Mouse (Mus musculus) hindbrain, postnatal 0 days (tissue): ENCODE data around the gene Stambp. TPM values are rescaled to one million over a fixed set of nuclear protein-coding genes. Genes with fewer than 3 reads are reported as not detected.

Source experiments
- ATAC-seq: fragments of 200-750 bp; cut with Nextera tagmentation; 2 replicates; pipeline ENCODE4 v1.8.0; 2017; ENCODE audit warnings: mild to moderate bottlenecking, moderate TSS enrichment, moderate library complexity
- DNase-seq: peaks from one replicate; pipeline ENCODE4 v3.0.0-alpha.2; 2015; ENCODE audit warnings: low spot score
- H3K27ac ChIP-seq: fragments of 300-500 bp; sonication (generic); 2 replicates; pipeline ENCODE4 v1.5.1; 2014; ENCODE audit warnings: mild to moderate bottlenecking
- H3K27me3 ChIP-seq: fragments of 300-500 bp; sonication (generic); 2 replicates; pipeline ENCODE4 v1.6.1; 2014; ENCODE audit warnings: low read length, mixed read lengths; ENCODE audit not compliant: insufficient read depth
- H3K36me3 ChIP-seq: fragments of 300-500 bp; sonication (generic); 2 replicates; pipeline ENCODE4 v1.6.1; 2014; ENCODE audit warnings: low read length, mixed read lengths; ENCODE audit not compliant: insufficient read depth
- H3K4me1 ChIP-seq: fragments of 300-500 bp; sonication (generic); 2 replicates; pipeline ENCODE4 v1.6.1; 2014; ENCODE audit warnings: antibody characterized with exemption, low read length, mixed read lengths; ENCODE audit not compliant: insufficient read depth
- H3K4me2 ChIP-seq: fragments of 300-500 bp; sonication (generic); 2 replicates; pipeline ENCODE4 v1.6.1; 2014; ENCODE audit warnings: low read depth, mild to moderate bottlenecking, low read length, moderate library complexity, mixed read lengths
- H3K4me3 ChIP-seq: fragments of 300-500 bp; sonication (generic); 2 replicates; pipeline ENCODE4 v1.5.1; 2014; ENCODE audit warnings: low read length
- H3K9ac ChIP-seq: fragments of 300-500 bp; sonication (generic); replicated peaks from 2 replicates; pipeline ENCODE4 v1.6.1; 2014; ENCODE audit warnings: mild to moderate bottlenecking, low read length, moderate library complexity, mixed read lengths
- H3K9me3 ChIP-seq: fragments of 300-500 bp; sonication (generic); 2 replicates; pipeline ENCODE4 v1.6.1; 2016; ENCODE audit warnings: low read length, mixed read lengths
- CTCF ChIP-seq: IDR thresholded peaks from 2 replicates; pipeline ENCODE4 v1.5.1; 2016; ENCODE audit warnings: antibody characterized with exemption, control low read depth, low read depth
- WGBS: fragments of 180-500 bp; shearing (Covaris S2); extraction: QIAGEN DNeasy Blood & Tissue Kit; methylation state at CpG from one replicate; pipeline ENCODE4 v1.1.7; 2014; 5-methylcytosine and 5-hydroxymethylcytosine counted together
- polyA plus RNA-seq: library from polyadenylated mRNA; unstranded; fragments of >200 nt; fragmentation: Nextera tagmentation; extraction: Ambion mirVana; gene quantifications from 2 replicates; pipeline ENCODE4 v1.2.1, GENCODE M21; 2015
- total RNA-seq: library from RNA; depleted of rRNA; stranded (reverse); fragments of >200 nt; gene quantifications from 2 replicates; pipeline ENCODE4 v1.2.3, GENCODE M21; 2014

Gene Stambp
- total and polyA plus RNA-seq, 2 experiments from 2014 or later = 9.5 to 58.2 TPM

DNA sequence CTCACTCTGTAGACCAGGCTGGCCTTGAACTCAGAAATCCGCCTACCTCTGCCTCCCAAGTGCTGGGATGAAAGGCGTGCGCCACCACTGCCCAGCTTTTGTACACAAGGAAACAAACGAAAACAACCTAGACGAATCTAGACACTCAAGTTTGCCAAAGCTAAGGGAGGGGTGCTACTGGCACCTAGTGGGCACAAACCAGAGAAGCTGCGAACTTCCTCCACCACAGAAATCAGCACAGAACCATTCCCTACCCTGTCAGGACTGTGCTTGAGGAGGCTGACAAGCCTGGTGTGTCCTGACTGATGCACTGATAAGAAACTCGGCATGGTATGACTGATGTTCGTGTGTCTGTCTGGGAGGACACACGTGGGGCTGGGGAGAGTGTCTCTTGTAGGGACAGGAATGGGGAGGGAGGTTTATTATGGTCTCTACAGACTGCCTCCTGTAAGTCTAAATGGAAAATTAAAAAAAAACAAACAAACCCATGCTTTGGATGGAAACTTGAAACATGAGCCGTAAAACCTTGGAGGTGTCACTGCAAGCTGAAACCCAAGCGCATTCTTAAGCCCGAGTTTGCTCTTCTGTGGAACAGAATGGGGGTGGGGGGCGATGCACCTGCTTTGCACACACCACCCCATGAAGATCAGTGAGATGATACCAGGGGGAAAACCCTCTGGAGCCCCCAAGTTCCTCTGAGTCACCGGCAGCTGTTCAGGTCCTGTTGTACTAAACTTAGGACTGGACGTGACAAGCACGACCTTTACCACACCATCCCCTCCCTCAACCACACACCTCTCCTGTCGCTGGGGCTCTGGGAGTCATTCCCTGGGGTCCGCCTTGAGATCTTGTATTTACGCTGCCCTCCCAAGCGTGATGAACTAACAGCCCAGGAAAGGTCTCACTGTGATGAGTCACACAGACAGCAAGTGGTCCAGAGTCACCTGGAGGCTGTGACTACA lies 3.3 kb downstream of the Stambp start:
- Histone ChIP-seq H3K9me3 (no peaks in the 10 kb centered on the region), H3K9ac (no peak overlapping the region), H3K27ac (no peak overlapping the region), H3K36me3 (peaks cover 21% of the 10 kb centered on the region), H3K4me3 (no peak overlapping the region), H3K4me2 (no peak overlapping the region), H3K4me1 (peaks cover 6% of the 10 kb centered on the region), H3K27me3 (no peaks in the 10 kb centered on the region)
- WGBS = 74% methylated on average over 20 of the region's 20 CpGs
- peak; percentile 42 for DNase-seq
- TF ChIP-seq CTCF = peak; percentile 55
- no peak for ATAC-seq

DNA sequence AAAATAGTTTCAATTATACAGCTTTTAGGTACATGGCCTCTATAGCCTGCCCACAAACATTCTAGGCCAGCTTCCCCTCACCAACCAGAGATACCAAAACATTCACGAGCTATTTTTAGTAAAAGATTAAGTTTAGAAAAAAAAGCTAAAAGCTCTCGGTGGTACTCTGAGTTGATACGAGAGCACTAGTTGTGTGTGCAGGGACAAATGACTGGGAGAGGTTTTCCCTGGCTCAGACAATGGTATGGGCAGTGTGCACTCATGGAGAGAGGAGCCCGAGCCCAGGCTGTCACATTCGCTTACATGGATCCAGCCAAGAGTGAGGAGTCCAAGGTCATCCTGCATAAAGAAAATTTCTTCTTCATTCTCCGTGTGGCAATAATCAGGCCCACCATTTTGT lies 16.6 kb downstream of the Stambp start:
- no peak for ATAC-seq
- 89% methylated on average over 6 of the region's 6 CpGs for WGBS

DNA sequence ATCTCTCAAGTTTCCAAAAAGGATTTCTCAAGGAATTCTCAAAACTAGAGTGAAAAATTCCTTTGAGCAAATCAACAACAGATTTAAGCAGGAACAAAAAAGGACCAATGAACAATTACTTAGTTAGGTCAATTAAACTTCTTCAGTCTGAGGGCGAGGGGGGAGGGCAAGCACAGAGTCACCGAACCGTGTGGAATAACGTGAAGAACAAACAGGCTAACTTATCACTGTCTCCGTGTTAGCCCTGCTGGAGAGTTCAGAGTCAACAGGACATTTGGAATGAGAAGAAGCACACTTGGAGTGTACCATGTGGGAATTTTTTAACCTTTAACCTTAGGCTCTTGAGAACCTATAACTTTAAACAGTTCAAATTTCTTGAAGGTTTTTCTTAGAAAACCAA lies 24.2 kb downstream of the Stambp start:
- no peak for TF ChIP-seq CTCF
- Histone ChIP-seq H3K4me1 (no peaks in the 10 kb centered on the region), H3K9ac (no peak overlapping the region), H3K4me3 (no peak overlapping the region), H3K4me2 (no peak overlapping the region), H3K36me3 (peaks cover 19% of the 10 kb centered on the region; the same call in 1 of the 2 replicates), H3K27me3 (no peaks in the 10 kb centered on the region), H3K9me3 (no peaks in the 10 kb centered on the region), H3K27ac (no peak overlapping the region)
- ATAC-seq (no peak), DNase-seq (no peak)
- 41% methylated on average over 5 of the region's 5 CpGs for WGBS

More for the DNA sequence above, 16.6 kb downstream of the Stambp start:
- Histone ChIP-seq H3K4me2 (no peak overlapping the region), H3K4me3 (no peak overlapping the region), H3K36me3 (peaks cover 49% of the 10 kb centered on the region), H3K4me1 (no peaks in the 10 kb centered on the region), H3K9me3 (no peaks in the 10 kb centered on the region), H3K9ac (no peak overlapping the region), H3K27me3 (no peaks in the 10 kb centered on the region), H3K27ac (no peak overlapping the region)
- TF ChIP-seq CTCF = no peak
- DNase-seq = no peak

DNA sequence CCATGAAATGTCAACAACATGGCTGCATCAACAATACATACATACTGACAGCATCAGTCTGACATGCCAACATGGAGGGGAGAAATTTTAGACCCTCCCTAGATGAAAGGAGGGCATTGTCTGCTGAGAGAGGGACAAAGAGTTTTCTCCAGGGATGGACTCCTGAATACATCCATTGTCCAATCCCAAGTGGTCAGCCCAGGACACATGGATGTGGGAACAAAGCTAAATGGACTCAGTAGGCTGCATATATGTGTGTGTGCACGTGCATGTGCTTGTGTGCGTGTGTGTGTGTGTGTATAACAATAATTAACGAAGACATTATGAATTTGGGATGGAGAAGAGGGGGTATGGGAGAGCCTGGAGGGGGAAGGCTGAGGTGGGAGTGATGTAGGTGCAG lies 26.8 kb downstream of the Stambp start:
- Histone ChIP-seq H3K27me3 (no peaks in the 10 kb centered on the region), H3K9ac (no peak overlapping the region), H3K4me1 (no peaks in the 10 kb centered on the region; the same call in 1 of the 2 replicates), H3K9me3 (no peaks in the 10 kb centered on the region), H3K4me3 (no peak overlapping the region), H3K4me2 (no peak overlapping the region), H3K36me3 (peaks cover 14% of the 10 kb centered on the region; the same call in 1 of the 2 replicates), H3K27ac (no peak overlapping the region)
- no peak for TF ChIP-seq CTCF
- WGBS = 81% methylated on average over 3 of the region's 3 CpGs
- DNase-seq = no peak
- no peak for ATAC-seq

DNA sequence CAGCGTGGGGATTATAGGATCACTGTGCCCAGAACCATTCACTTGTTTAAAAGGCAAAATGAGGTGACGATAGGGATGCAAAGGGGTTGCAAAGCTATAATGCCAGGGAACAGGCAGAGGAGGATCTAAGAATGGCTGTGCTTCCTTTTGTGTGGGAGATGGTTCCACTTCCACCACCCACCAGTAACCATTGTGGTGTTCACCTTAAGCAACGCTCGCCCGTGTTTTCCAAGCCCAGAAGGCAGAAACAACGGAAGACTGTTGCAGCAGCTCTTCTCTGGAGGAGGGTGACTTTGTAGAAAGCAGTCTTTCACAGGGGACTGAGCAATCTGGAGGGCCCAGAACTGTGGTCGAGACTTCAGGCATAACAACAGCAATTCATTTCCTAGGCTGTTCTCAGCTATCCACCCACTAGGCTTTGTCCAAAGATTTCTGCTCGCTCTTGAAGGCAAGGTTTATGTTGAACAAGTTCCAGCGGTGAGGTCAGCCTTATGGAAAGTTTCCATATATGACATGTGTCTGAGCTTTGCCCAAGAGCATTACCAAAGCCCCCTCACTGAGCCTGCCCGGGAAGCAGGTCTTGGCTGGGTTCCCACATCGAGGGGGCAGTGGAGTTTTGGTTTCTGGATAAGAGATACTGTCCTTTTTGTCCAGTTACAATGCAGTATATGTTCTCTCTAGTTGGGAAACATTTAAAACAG lies 30.6 kb downstream of the Stambp start:
- Histone ChIP-seq H3K4me2 (no peak overlapping the region), H3K9me3 (no peaks in the 10 kb centered on the region), H3K36me3 (peaks cover 6% of the 10 kb centered on the region; the same call in 1 of the 2 replicates), H3K4me1 (no peaks in the 10 kb centered on the region; the same call in 1 of the 2 replicates), H3K27me3 (no peaks in the 10 kb centered on the region), H3K4me3 (no peak overlapping the region), H3K27ac (0 out of 2 replicates have a peak overlapping the region, but pooled peaks have one; percentile 29), H3K9ac (no peak overlapping the region)
- 53% methylated on average over 11 of the region's 11 CpGs for WGBS
- ATAC-seq = no peak
- TF ChIP-seq CTCF = no peak
- DNase-seq = peak; percentile 27

DNA sequence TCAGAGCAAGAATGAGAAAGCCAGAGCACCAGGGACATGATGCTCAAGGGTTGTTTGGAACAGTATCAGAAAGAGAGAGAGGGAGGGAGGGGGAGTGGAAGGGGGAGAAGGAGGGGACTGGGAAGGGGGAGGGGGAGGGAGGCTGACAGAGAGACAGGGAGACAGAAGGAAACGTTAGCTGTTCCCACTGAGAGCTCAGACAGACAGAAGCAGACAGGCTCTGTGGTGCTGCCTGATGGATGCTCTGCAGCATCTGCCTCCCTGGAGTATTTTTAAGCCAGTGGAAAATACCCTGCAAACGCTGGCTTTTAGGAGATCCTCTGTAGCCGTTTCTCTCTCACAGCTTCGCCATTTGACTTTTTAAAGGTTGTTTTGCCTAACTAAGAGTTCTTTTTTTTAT lies 32.5 kb downstream of the Stambp start:
- Histone ChIP-seq H3K9me3 (no peaks in the 10 kb centered on the region), H3K9ac (no peak overlapping the region), H3K36me3 (peaks cover 2% of the 10 kb centered on the region; the same call in 1 of the 2 replicates), H3K4me3 (no peak overlapping the region), H3K4me1 (no peaks in the 10 kb centered on the region; the same call in 1 of the 2 replicates), H3K4me2 (no peak overlapping the region), H3K27me3 (no peaks in the 10 kb centered on the region), H3K27ac (no peak overlapping the region)
- TF ChIP-seq CTCF = no peak
- WGBS = 30% methylated on average over 4 of the region's 4 CpGs
- ATAC-seq = no peak
- DNase-seq = peak; percentile 36

DNA sequence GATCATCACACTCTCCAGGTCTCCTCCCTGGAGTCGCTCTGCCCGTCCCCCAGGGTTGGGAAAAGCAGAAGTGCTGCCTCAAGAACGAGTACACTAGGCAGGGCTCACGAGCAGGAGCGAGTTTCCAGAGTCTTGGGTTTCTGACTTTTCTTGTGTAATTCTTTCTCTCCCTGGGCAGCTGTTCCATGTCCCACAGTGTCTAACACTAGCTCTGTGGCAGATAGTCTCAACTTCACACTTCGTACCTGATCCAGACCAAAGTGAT lies 35.8 kb downstream of the Stambp start:
- DNase-seq (no peak), ATAC-seq (no peak)
- H3K27ac ChIP-seq = no peak overlapping the region
- H3K9me3 ChIP-seq = no peaks in the 10 kb centered on the region
- 39% methylated on average over 6 of the region's 6 CpGs for whole genome bisulfite sequencing
- H3K36me3 ChIP-seq = no peaks in the 10 kb centered on the region
- H3K4me1 ChIP-seq = no peaks in the 10 kb centered on the region; the same call in 1 of the 2 replicates
- H3K27me3 ChIP-seq = no peaks in the 10 kb centered on the region
- H3K4me3 ChIP-seq = no peak overlapping the region
- no peak for TF ChIP-seq CTCF
- no peak overlapping the region for H3K9ac ChIP-seq
- no peak overlapping the region for H3K4me2 ChIP-seq
